Mouse (Mus musculus) kidney, adult 2 months (tissue): ENCODE data around the gene Washc1.
"Not testable (repeated sequence)": the region's sequence is repeated elsewhere in the genome, so short reads cannot be mapped to it uniquely, and the experiment has no call there.

Experiments used
- CTCF ChIP-seq: fragments of 200-500 bp; conservative IDR thresholded peaks from 2 replicates; pipeline ENCODE4 v1.5.1; 2011; ENCODE audit warnings: low read depth, mild to moderate bottlenecking, control low read depth, low read length, moderate library complexity, mixed read lengths; ENCODE audit not compliant: insufficient read depth, insufficient read length
- POLR2A ChIP-seq: fragments of 200-500 bp; IDR thresholded peaks from one replicate; pipeline ENCODE4 v1.6.1; 2011; ENCODE audit warnings: low read depth, low read length, control low read depth

GRCm38 (mm10) chr17:66153735-66154423 lies 42.5 kb downstream of the Washc1 start:
- not testable (repeated sequence) for TF ChIP-seq CTCF, POLR2A
